Mouse (Mus musculus) cerebellum, adult 2 months (tissue): ENCODE data around the gene Tat. TPM values are rescaled to one million over a fixed set of nuclear protein-coding genes. Genes with fewer than 3 reads are reported as not detected.

ENCODE experiments used
- DNase-seq, 2 experiments: peaks; one replicate each; pipeline ENCODE4 v3.0.0; 2021
- H3K27ac ChIP-seq: fragments of 200-500 bp; 2 replicates; pipeline ENCODE4 v1.5.1; 2012; ENCODE audit warnings: low read length, control low read depth, inconsistent platforms; ENCODE audit not compliant: insufficient read depth
- H3K27me3 ChIP-seq: fragments of 200-500 bp; 2 replicates; pipeline ENCODE4 v1.6.1; 2012; ENCODE audit warnings: inconsistent platforms, mild to moderate bottlenecking, low read length, moderate library complexity; ENCODE audit not compliant: control insufficient read depth, insufficient read depth
- H3K4me1 ChIP-seq: fragments of 200-500 bp; 2 replicates; pipeline ENCODE4 v1.6.1; 2011; ENCODE audit warnings: low read length; ENCODE audit not compliant: control insufficient read depth, insufficient read depth
- H3K4me3 ChIP-seq: fragments of 200-500 bp; replicated peaks from 2 replicates; pipeline ENCODE3; 2011; ENCODE audit warnings: mild to moderate bottlenecking, low read depth, low read length, control low read depth; ENCODE audit not compliant: insufficient read depth
- CTCF ChIP-seq: fragments of 200-500 bp; IDR thresholded peaks from 2 replicates; pipeline ENCODE4 v1.5.1; 2011; ENCODE audit warnings: low read depth, mild to moderate bottlenecking, control low read depth, low read length, moderate library complexity, borderline replicate concordance; ENCODE audit not compliant: insufficient read depth
- POLR2A ChIP-seq: fragments of 200-500 bp; IDR thresholded peaks from 2 replicates; pipeline ENCODE4 v1.6.1; 2011; ENCODE audit warnings: low read length, control low read depth, borderline replicate concordance; ENCODE audit not compliant: insufficient read depth
- WGBS: fragments of 180-500 bp; shearing (Covaris S2); methylation state at CpG from one replicate; pipeline ENCODE4 v1.1.7; 2018; 5-methylcytosine and 5-hydroxymethylcytosine counted together
- polyA plus RNA-seq: library from polyadenylated mRNA; depleted of rRNA; stranded (reverse); fragments of >200 nt; gene quantifications from 2 replicates; pipeline ENCODE4 v1.2.3, GENCODE M21; 2012

Tat gene
- polyA plus RNA-seq, 1 experiment = not detected

- no peaks in the 10 kb centered on the region for H3K27me3 ChIP-seq
- DNase-seq = no peak
- H3K27ac ChIP-seq = no peak overlapping the region
- TF ChIP-seq CTCF (no peak), POLR2A (no peak)
- no peak overlapping the region for H3K4me3 ChIP-seq
- H3K4me1 ChIP-seq = no peaks in the 10 kb centered on the region
- 17% methylated on average over 7 of the region's 7 CpGs for WGBS
These were observed 3.9 kb upstream of the Tat start for GRCm38 (mm10) chr8:109986384-109986783.

- H3K4me1 ChIP-seq = no peaks in the 10 kb centered on the region
- no peak overlapping the region for H3K27ac ChIP-seq
- no peak overlapping the region for H3K4me3 ChIP-seq
- no peaks in the 10 kb centered on the region for H3K27me3 ChIP-seq
- no peak for TF ChIP-seq CTCF
- no peak for TF ChIP-seq POLR2A
- WGBS = 71% methylated on average over 7 of the region's 7 CpGs
- DNase-seq = no peak
These were observed 2.5 kb upstream of the Tat start for GRCm38 (mm10) chr8:109987776-109988175.

- Histone ChIP-seq H3K27me3 (no peaks in the 10 kb centered on the region), H3K4me3 (no peak overlapping the region)
These were observed 1.1 kb upstream of the Tat start for GRCm38 (mm10) chr8:109989151-109989550.

GRCm38 (mm10) chr8:109992166-109992565 lies 1.9 kb downstream of the Tat start:
- no peaks in the 10 kb centered on the region for H3K4me1 ChIP-seq
- TF ChIP-seq POLR2A = no peak
- no peak for TF ChIP-seq CTCF
- H3K27me3 ChIP-seq = no peaks in the 10 kb centered on the region
- H3K4me3 ChIP-seq = no peak overlapping the region
- no peak overlapping the region for H3K27ac ChIP-seq
- 26% methylated on average over 5 of the region's 5 CpGs for WGBS
- no peak for DNase-seq

More at GRCm38 (mm10) chr8:109989151-109989550, 1.1 kb upstream of the Tat start:
- no peak for TF ChIP-seq POLR2A
- TF ChIP-seq CTCF = no peak
- Histone ChIP-seq H3K4me1 (no peaks in the 10 kb centered on the region), H3K27ac (no peak overlapping the region)
- WGBS = 90% methylated on average over 8 of the region's 8 CpGs
- no peak for DNase-seq

- Histone ChIP-seq H3K27ac (no peak overlapping the region), H3K4me3 (no peak overlapping the region), H3K4me1 (no peaks in the 10 kb centered on the region; the same call in 1 of the 2 replicates), H3K27me3 (no peaks in the 10 kb centered on the region)
- WGBS = 72% methylated on average over 1 of the region's 1 CpGs
- no peak for DNase-seq
- TF ChIP-seq CTCF (no peak), POLR2A (no peak)
These were observed 2.7 kb downstream of the Tat start for GRCm38 (mm10) chr8:109992951-109993350.

GRCm38 (mm10) chr8:109997381-109997780 lies 7.1 kb downstream of the Tat start:
- 38% methylated on average over 9 of the region's 9 CpGs for WGBS
- TF ChIP-seq POLR2A = no peak
- no peak for TF ChIP-seq CTCF
- no peak overlapping the region for H3K27ac ChIP-seq

GRCm38 (mm10) chr8:109998066-109998465 lies 7.8 kb downstream of the Tat start:
- WGBS = 33% methylated on average over 7 of the region's 7 CpGs
- DNase-seq = no peak
- H3K4me3 ChIP-seq = no peak overlapping the region
- no peak overlapping the region for H3K27ac ChIP-seq
- H3K27me3 ChIP-seq = no peaks in the 10 kb centered on the region
- no peak for TF ChIP-seq CTCF
- no peak for TF ChIP-seq POLR2A
- no peaks in the 10 kb centered on the region; the same call in 1 of the 2 replicates for H3K4me1 ChIP-seq

More at GRCm38 (mm10) chr8:109997381-109997780, 7.1 kb downstream of the Tat start:
- Histone ChIP-seq H3K27me3 (no peaks in the 10 kb centered on the region), H3K4me1 (no peaks in the 10 kb centered on the region; the same call in 1 of the 2 replicates), H3K4me3 (no peak overlapping the region)
- DNase-seq = no peak

- H3K4me1 ChIP-seq = no peaks in the 10 kb centered on the region; the same call in 1 of the 2 replicates
- no peak overlapping the region for H3K4me3 ChIP-seq
- DNase-seq = no peak
- H3K27ac ChIP-seq = no peak overlapping the region
- no peak for TF ChIP-seq POLR2A
- no peak for TF ChIP-seq CTCF
- WGBS = 92% methylated on average over 10 of the region's 10 CpGs
- H3K27me3 ChIP-seq = no peaks in the 10 kb centered on the region
These were observed 9.7 kb downstream of the Tat start for GRCm38 (mm10) chr8:109999974-110000373.
